Mouse (Mus musculus) cerebellum, adult 9-11 months (tissue): ENCODE measurements around the gene Aldh1l1.

Experiments
- DNase-seq: peaks from one replicate; pipeline ENCODE4 v3.0.0; 2022

The Aldh1l1 gene

DNA sequence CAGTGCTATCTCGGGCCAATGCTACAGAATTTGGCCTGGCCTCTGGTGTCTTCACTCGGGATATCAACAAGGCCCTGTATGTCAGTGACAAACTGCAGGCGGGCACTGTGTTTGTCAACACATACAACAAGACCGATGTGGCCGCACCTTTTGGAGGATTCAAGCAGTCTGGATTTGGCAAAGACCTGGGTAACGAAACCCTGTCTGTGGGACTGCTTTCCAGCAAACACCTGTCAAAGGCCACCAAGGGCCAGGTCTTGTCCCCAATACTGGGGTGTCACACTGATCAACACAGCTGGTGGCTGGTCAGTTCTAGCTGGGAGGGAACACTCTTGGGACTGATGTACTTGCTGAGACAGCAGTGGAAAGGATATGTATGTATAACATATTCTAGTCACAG is 112.0 kb downstream of the Aldh1l1 start:
- no peak for DNase-seq

DNA sequence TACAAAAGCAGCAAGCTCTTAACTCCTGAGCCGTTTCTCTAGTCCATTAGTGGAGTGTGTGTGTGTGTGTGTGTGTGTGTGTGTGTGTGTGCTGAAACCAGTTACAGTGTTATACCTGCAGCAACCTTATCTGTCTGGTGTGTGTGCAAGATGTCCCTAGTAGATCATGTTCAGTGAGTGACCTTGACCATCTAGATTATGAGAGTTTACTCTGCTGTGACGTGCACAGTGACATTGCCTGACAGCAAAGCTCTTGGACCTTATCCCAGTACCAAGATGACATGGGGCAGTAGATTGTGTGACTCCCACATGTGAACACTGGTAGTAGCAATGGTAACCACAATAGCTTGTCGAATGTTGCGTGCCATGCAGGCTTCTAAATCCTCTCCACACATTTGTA is 114.1 kb downstream of the Aldh1l1 start:
- DNase-seq, result no peak

DNA sequence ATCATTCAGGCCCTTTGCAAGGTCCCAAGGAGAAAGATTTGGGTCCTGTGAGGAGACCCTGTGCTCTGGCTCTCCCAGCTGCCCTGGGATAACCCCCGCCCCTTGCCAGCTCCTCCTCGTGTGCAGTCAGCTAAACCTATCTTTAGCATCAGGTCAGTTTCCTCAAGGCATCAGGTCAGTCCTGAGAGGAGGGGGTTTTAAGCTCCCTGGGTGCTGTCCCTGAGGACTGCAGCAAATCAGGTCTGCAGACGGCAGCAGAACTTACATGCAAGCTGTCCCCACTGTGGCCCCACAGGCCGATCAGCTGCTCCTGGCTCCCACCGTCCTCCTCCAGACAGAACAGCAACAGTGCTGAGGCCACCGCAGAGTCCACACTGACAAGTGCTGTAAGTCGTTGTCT is 115.5 kb downstream of the Aldh1l1 start:
- DNase-seq, result no peak

DNA sequence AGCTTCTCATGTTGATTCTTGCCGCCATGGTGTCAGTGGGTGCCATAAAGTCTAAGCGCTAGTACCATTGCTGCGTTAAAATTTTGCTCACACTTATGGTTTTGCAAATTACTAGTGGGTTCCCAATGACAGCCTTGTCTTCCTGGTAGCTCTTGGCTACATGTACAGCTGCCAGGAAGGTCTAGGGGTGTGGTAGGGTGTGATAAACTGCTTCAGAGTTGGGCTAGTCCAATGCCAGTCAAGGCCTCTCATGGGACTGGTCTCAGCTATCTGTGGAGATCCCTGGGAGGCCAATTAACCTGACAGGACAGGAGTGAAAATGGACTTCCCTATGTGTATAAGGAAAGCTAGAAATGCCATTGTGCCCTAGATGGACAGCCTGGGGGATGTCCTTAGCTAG is 116.1 kb downstream of the Aldh1l1 start:
- no peak for DNase-seq

DNA sequence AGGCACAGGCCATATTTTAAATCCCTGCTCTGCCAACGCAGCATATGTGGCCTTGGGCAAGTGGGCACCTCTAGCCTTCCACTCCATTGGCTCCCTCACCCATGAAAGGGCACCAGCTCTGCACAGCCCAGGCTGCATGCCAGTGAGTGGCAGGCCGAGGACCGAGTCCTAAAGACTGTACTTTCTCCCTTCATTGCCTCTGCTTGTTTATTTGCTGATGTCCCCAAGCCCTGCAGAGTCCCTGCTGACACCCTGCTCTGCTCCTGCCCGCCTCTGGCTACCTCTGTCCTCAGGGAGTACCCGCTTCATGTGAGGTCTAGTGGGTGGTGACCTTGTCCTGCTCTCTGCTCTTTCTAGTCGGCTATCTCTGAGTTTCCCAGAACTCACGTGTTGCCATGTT is 116.9 kb downstream of the Aldh1l1 start:
- no peak for DNase-seq

DNA sequence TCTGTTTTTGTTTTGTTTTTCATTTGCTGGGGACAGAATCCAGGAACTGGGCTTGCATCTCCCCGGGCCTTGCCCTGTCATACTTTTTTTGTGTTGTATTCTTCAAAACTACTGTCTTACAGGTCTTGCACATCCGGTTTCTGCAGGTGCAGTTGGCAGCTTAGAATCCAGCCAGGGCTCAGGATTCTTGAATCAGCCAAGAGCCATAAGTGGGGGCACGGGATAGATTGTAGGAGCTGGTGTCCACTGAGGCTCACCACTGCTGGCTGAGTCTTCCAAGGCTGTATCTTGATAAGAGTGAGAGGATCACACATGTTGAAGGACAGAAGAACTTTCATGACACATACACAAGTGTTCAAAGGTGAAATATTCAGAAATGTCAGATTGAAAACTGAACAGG is 117.9 kb downstream of the Aldh1l1 start:
- peak; percentile 50 for DNase-seq

DNA sequence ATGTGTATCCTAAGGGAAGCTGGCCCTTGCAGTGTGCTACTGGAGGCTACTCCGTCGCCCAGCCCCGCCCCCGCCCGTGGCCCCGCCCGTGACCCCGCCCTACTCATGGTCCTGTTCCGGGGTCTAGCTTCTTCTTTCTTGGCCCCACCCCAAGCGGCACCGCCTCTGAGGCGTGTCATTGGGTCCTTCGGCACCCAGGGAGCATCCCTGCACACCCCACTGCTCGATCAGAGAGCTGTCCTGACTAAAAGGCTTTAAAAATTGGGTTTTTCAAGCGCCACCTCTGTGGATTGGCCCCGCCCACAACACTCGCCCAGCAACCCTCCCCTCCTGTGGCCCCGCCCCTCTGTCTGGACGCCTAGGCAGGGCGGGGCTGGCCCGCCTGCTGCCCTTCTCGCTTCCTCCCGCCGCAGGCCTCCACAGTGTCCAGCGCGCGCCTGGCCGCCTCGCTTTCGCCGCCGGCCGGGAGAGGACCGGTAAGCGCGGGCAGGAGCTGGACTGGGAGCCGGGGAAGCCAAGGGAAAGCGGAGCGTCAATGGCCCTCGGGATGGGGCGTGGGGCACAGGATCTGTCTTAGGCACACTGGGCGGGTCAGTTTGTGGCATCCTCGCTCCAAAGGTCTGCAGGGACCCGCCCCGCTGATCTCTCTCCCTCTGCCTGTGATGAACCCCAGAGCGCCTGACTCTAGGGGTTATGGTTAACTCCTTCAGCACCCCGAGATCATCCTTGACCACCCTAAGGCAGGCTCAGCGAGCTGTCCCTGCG is 118.5 kb downstream of the Aldh1l1 start, which contains the start of gene Slc41a3:
Gene Slc41a3 (plus strand): TSS at position 193 of the 765 bp plus-strand sequence.
- peak; percentile 93 for DNase-seq

DNA sequence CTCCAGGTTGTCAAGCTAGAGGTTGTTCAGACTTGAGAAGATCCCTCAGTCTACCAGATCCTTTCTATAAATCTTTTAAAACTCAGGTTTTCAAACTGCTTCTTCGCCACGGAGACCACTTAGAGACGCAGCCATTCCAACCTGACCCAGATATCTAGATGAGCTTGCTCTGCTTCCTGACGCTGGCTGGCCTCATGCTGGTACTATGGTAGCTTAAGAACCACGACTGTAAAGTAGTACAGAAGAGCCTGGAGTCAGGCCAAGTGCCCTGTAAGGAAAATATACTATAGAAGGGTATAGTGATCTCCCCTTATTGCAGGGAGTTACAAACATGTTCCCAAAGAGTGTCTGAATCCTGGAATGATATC is 119.1 kb downstream of the Aldh1l1 start:
- DNase-seq, result peak; percentile 38

DNA sequence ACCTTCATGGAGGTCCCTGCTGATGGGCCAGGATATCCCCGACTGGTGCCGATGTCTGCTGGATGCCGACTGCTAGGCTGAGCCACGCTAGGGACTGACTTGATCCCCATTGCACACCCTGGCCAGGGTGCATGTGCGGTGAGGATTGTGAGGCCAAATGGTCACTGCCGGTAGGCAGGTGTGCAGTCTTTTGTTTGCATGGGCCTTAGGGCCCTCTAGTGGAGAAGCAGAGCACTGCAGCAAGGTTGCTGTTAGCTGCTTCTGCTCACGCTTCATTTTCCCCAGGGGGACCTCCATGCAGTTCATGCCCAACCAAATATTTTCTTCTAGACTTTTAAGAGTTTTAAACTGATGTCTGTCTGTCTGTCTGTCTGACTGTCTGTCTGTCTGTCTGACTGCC is 120.3 kb downstream of the Aldh1l1 start:
- peak; percentile 64 for DNase-seq

DNA sequence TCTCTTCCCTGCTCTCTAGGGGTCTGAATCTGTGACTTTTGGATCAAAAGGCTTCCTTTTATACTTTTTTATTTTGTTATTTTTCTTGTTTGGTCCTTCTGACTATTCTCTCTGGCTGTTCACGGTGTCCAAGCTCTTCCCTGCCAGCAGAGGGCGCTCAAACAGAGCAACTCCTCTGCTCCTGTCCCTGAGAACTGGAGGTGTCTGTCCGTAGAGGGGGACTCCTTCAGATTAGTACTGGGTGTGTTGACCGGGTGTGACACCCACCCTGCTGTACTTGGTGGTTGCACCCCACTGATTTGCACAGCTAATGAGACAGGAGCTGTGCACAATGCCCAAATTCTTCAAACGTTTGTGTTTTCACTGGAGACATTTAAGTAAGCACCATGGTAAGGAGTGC is 121.0 kb downstream of the Aldh1l1 start:
- DNase-seq, result peak; percentile 57

DNA sequence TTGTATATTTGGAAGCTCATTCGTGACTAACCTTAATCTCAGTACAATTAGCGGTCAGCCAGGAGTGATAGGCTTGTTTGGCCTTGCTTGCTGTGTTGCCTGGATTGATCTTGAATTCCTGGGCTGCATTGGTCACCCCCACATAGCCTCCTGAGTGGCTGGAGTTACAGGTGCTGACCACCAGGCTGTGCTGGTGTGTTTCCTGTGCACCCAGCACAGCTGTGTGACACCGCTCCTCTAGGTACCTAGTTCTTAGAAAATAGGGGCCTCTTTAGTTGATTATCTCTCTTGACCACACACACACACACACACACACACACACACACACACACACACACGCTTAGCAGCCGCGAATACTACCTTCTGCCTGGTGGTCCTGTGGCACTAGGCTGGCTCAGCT is 122.0 kb downstream of the Aldh1l1 start:
- DNase-seq, result no peak

DNA sequence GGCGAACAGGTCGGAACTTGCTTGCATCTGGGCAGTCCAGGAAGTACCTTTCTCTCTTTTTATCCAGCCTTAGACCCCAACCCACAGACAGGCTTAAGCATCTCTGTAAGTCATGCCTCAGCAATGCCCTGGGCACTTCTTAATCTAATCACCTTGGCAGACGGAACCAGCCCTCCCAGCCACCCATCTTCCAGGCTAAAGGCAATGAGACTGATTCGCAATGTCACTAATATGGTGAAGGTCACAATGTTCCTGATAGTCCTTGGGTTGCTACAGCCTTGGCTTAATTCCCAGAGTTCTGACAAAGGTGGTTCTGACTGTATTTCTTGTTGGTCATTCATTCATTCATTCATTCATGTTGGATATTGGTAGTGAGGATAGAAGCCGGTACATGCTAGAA is 124.0 kb downstream of the Aldh1l1 start:
- no peak for DNase-seq

DNA sequence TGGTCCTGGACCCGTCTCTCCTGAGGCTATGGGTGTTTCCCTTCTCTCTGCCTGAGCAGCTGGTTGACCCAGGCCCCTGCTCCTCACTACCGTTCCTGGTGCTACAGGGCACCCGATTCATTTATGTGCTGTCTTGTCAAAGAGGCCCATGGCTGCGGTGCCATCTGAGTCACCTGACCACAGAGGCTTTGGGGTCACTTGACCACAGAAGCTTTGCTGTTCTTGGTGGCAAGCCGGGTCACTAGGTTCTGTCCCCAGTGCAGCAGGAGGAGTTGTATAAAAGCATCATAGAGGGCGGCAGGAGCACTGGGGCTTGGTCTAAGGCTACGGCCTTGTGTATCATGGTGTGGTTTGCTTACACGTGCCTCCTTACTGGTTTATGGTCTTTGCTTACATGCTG is 127.0 kb downstream of the Aldh1l1 start:
- no peak for DNase-seq

DNA sequence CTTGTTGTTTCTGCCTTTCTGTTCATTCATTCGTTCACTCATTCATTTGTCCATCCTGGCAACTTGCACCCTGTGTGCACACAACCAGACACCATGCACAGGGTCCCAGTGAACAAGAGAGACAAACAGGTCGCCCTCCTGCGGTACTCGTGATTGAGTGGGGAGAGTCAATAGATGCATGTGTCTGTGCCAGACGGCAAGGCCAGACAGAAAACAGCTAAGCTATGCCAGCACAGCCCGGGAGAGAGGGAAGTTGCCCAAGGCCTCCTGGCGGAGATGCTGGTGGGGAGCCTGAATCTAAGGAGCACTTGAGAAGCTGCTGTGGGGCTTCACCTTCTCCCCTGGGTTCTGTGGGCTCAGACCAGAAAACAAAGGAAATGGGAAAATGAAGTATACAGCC is 129.1 kb downstream of the Aldh1l1 start:
- DNase-seq, result no peak

DNA sequence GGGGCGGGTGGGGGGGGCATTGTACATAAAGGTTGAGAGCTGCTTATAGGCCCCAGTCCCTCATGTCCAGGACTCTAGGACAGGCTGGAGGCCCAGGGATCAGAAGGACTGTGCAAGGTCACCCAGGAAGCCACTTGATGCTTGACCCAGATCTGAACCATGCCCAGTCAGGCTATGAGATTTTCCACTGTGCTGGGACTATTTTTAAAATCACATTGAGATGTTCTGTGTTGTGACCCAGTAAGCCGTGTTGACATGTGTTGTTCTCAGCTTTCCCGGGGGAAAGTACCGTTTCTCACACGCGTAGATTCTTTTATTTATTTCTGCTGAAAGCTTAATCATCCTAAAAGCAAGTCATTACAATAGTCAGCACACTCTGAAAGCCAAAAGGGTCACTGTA is 129.8 kb downstream of the Aldh1l1 start:
- no peak for DNase-seq

DNA sequence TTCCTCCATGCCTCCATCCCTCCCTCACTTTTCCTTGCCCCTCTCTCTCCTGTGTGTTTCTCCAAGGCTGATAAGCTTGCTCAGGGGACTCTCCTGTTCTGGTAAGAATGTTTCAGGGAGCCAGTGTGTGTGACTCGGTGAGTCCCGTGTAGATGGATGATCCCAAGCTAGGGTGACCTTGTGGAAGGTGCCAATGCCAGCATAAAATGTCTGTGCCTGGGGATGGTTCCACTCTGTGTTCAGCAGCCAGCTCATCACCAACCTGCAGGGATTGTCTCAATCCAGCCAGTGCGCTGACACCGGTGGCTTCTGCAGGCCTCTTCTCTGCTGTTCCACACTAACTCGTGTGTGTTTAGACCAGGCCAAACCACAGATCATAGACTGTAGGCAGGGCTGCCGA is 130.3 kb downstream of the Aldh1l1 start:
- DNase-seq, result no peak

DNA sequence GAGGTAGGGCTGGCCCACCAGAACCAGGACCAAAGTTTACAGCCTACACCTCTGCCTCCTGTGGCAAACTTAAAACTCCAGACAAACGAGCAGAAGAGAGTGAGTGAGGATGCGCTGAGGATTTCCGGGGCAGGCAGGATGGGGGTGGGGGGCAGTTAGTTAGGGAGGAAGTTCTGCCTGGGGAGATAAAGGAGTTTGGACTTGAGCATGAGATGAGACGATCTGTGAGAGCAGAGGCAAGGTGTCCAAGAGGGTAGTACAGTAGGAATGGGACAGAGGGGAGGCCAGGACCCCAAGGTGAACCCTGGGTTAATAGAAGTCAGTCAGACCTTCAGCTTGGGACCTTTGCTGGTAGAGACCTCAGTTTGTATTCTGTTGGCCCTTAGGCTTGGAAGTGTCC is 132.0 kb downstream of the Aldh1l1 start:
- DNase-seq, result no peak

DNA sequence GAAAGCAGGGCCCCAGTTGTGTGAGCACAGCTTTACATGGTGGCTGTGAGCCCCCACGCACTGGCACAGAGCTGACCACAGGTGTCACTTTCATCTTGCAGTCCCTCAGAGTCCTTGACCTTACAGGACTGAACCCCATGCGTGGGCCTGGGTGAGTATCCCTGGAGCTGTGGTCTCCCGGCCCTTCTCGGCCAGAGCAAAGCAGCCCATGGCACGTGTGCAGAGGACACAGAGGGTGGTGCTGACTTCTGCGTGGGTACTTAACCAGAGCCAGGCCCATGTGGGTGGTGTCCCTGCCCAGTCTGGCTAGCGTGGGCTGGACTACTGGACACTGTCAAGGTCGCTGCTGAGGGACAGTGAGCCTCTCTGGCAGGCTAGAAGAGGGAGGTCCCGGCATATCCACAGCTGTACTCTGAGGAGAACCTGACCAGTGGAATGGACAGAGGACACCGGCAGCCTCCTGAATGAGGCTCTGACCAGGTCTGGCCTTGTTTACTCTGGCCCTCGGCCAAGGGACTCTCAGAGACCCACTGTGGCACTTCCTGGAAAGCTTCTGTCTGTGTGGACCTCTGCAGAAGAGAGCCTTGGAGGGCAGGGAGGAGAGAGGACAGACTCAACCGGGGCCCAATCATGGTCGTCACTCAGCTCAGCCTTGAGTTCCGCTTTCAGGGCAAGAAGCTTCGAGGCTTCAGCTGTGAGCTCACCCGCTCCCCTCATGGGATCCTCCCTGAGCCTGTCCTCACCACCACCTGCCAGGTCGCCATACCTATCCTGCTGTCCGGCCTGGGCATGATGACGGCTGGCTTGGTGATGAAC is 132.8 kb downstream of the Aldh1l1 start:
- DNase-seq, result no peak

DNA sequence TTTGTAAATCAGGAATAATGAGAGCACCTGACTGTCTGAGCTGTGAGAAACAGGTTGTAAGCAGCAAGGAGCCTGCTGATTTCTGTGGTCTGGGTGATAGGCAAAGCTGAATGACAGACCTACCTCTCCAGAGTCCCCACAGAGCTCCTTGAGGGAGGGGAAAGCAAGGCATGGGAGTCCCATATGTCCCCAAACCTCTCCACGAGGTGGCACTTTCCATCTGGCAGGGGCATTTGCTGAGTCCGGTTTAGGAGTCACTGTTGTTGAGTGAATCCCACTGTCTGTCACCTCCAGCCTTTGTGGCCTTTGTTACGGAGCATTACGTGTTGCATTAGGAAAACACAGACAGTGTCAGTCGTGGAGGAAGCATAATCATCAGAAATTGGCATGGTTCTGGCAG is 133.7 kb downstream of the Aldh1l1 start:
- DNase-seq, result no peak

DNA sequence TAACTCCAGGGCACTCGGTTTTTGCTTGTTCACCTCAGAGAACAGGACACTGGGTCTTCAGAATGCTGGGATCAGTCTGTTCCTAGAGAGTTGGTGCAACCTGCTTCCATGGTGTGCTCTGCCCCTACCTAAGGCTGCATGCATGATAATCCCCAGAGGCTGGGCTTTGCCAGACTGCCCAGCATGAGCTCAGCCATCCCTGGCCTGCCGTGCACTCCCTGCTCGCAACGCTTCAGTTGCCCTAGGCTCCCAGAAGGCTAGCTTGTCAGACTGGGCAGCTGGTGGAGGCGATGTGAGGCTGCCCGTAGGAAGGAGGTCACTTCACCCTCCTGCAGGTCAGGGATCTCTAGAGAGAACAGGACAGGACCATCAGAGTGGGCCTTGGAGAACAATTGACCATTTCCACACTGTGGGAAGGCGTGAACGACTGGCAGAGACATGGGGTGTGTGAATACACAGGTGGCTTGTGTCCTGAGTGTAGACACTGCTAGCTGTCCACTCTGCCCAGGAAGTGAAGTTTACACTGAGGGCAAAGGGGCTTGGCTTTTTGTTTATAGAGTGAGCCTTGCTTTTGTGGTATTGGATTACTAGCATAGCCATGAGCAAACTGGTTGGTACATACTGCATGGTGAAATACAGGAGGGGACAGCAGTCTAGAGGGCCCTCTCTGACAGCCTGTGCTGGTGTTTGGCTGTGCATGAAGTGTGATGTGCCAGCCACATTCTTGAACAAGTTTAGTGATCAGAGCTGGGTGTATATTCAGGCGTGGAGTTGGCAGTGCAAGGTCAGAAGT is 134.8 kb downstream of the Aldh1l1 start:
- no peak for DNase-seq

DNA sequence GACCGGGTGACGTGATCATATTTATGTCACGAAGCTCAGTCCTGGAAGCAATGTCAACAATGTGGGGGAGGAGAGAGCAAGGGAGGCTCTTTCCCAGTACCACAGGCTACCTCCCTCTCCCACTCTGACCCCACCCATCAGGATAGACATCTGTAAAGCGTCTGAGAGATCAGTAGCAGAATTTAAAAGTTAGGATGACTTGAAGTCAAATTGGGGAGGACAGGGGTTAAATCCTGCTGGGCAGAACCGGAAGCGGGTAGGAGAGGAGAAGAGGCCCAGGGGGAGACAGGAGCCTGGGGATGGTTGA is 135.3 kb downstream of the Aldh1l1 start:
- DNase-seq, result no peak

DNA sequence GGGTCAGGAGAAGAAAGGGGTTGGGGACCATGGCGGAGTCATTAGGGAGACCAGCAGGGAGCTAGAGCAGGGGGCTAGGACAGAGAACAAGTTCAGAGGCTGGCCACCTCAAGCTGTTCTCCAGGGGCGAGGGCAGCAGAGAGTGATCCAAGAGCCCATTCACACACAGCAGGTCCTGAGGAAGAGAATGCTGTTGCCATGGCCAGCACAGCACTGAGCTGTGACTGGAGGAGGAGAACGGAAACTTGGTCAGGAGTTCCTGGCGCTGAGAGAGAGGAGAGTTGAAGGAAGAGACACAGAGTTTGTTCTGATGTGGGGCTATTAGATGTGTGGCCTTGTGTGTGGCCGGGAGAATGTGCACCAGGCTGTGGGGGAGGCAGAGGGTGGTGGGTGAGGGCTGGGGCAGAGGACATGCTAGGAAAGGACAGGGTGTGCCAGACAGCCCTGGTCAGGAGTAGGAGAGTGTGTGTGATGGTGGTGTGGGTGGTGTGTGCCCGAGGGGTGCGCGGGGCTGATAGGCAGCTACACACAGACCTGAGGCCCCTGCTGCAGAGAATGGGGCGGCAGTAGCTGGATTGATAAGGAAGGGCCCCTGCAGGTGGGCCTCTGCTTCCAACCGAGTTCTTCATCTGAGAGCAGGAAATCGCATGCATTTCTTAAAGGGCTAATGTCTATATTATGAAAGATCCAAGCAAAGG is 136.7 kb downstream of the Aldh1l1 start:
- DNase-seq, result no peak

DNA sequence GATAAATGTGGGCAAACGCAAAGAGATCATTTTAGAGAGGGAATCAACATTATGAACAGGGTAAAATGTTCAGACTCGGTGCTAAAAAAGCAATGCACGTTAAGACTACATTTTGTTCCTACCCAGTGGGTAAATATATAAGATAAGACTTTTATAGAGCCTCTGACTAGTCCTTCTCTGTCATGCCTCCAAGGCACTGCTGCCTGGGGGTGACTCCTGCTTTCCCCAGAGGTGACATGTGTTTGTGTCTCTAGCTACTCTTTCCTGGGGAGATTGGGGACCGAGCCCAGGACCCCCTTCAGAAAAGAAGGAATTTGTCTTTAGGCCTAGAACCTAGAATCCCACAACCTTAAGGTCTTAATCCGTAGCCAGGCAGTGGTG is 137.2 kb downstream of the Aldh1l1 start:
- DNase-seq, result no peak
